Mouse (Mus musculus): ENCODE measurements at regions not wholly inside any gene's neighbourhood (a gene's known extent, or its start where the extent isn't known, plus 50 kb on each side); places are given as distances from the start of the nearest gene placed in this dataset.
"Not testable (repeated sequence)": the region's sequence is repeated elsewhere in the genome, so short reads cannot be mapped to it uniquely, and the experiment has no call there.

DNA sequence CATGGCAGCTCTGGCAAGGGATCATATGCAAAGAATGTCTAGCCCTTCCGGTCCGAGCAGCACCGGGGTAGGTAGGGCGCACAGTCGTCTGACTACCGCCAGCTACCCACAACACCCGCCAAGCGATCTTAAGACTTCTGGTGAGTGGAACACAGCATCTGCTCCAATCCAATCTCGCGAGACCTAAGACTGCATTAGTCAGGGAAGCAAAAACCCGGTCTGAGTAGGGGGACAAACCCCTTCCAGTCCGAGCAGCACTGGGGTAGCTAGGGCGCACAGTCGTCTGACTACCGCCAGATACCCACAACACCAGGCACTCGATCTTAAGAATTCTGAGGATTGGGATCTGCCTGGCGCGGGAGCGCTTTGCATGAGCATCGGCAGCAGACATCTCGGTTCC is 57.1 kb downstream of the Nap1l2 start:
- DNase-seq (ENCODE audit: low read depth, low spot score) = not testable (repeated sequence)

DNA sequence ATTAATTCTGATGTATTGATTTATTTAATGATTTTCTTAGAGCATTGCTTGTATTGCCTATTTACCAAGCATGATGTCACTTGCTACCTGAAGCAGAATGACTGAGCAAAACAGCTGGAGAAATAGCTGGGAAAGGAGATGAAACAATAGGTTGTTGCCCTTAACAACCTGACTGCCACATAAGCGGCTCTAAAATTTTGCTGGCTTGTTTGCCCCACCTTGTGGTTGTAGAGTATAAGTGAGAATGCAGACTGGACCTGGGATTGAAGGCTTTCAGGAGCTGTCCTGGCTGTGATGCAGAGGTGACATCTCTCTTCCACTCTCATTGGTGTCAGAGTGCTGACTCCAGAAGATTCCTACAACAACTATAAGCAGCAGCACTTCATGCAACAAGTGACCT is 77.3 kb downstream of the Nap1l2 start:
- peak; percentile 24 for DNase-seq (ENCODE audit: low read depth, low spot score)

DNA sequence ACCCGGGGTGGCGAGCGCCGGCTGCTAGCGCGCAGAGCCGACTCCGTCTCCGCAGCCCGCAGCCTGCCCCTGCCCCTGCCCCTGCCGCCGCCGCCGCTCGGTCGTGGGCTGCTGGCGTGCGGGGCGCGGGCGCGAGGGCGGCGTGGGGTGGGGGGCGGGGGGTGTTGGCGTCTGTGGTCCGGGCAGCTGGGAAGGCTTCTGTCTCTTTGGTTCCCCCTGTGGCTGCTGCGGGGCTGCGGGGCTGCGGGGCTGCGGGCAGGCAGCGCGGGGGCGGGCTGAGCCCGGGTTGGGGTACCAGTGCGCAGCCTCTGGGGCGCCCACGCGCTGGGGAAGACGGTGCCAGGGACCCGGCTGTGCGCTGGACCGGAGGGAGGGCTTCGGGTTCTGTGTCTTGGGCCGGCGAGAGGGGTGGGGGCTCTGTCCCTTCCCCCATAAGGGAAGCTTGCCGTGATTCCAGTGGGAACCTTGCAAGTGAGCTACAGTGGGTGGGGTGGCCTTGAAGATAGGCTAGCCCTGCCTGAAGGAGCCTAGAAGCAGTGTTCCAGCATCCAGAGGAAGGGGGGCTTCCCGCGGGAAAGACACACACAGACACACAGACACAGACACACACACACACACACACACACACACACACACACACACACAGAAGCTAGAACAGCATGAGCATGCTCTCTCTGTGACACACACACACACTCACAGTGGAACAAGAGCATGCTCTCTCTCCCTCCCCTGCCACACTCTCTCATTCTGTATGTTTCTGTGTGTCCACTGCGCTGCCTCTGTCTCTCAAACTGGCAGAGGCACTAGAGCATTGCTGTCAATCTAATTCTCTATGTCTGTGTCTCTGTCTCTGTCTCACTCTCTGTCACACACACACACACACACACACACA is 118.5 kb downstream of the Nap1l2 start:
- not testable (repeated sequence) for DNase-seq (ENCODE audit: low read depth, low spot score)

- not testable (repeated sequence) for DNase-seq (ENCODE audit: low read depth, low spot score)
Measured at GRCm38 (mm10) chrX:103067107-103067506, 119.3 kb downstream of the Nap1l2 start.

DNA sequence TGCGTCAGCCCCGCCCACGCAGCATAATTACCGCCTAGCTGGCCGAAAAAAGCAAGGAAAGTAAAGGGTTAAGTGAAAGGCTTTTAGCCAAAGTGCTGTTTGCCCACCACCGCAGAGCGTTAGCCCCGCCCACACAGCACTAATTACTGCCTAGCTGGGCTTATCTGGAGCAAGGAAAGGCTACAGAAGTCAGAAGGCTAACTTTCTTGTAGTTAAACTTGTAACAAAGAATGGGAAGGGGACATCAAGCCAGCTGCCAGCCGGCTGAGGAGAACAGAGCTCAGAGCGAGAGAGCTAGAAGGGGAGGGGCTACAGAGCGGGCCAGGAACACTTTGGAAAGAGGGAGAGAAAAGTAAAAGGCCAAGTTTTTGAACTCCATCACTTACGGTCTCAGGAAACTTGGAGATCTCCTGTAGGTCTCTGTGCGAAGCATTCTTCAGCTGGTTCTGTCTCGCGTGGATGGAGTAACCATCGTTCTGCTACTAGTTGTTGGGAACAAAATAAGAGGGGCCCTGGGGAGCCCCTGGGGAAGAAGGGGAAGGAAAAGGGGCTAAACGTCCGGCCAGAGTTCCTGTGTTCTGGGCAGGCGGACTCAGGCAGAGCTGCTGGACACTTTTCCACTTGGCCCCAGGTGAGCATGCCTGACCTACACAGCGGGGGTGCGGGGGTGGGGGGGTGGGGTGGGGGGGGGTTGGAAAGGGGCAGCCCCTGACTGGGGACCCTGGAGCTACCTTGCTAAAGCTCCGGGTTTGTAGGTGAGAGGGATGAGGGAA is 98.3 kb downstream of the 1700018G05Rik start:
- peak; percentile 76 for DNase-seq (ENCODE audit: low read depth, low spot score)

GRCm38 (mm10) chrX:103025495-103025894 is 97.3 kb downstream of the 1700018G05Rik start:
- DNase-seq (ENCODE audit: low read depth, low spot score) = not testable (repeated sequence)

DNA sequence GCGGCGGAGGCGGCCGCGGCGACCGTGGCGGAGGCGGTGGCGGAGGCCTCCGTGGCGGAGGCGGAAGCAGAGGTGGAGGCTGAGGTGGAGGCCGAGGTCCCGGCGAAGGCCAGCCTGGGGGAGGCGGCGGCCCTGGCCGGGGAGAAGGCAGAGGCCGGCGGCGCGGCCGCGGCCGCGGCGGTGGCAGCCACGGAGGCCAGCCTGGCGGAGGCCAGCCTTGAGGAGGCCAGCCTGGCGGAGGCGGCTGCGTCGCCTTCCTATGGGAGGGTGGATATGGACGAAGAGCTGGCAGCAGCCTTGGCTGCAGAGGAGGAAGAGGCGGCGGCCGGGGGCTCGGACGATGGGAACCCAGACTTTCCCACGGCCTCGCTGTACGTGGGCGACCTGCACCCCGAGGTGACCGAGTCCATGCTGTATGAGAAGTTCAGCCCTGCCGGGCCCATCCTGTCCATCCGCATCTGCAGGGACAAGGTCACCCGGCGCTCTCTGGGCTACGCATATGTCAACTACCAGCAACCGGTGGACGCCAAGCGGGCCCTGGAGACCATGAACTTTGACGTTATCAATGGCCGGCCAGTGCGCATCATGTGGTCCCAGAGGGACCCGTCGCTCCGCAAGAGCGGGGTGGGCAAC is 85.4 kb downstream of the 1700018G05Rik start:
- not testable (repeated sequence) for DNase-seq (ENCODE audit: low read depth, low spot score)

DNA sequence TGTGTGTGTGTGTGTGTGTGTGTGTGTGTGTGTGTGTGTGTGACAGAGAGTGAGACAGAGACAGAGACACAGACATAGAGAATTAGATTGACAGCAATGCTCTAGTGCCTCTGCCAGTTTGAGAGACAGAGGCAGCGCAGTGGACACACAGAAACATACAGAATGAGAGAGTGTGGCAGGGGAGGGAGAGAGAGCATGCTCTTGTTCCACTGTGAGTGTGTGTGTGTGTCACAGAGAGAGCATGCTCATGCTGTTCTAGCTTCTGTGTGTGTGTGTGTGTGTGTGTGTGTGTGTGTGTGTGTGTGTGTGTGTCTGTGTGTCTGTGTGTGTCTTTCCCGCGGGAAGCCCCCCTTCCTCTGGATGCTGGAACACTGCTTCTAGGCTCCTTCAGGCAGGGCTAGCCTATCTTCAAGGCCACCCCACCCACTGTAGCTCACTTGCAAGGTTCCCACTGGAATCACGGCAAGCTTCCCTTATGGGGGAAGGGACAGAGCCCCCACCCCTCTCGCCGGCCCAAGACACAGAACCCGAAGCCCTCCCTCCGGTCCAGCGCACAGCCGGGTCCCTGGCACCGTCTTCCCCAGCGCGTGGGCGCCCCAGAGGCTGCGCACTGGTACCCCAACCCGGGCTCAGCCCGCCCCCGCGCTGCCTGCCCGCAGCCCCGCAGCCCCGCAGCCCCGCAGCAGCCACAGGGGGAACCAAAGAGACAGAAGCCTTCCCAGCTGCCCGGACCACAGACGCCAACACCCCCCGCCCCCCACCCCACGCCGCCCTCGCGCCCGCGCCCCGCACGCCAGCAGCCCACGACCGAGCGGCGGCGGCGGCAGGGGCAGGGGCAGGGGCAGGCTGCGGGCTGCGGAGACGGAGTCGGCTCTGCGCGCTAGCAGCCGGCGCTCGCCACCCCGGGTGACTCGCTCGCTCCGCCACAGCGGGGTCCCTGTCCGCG is 84.4 kb downstream of the 1700018G05Rik start:
- DNase-seq (ENCODE audit: low read depth, low spot score) = not testable (repeated sequence)

- DNase-seq (ENCODE audit: low read depth, low spot score) = not testable (repeated sequence)
Measured at GRCm38 (mm10) chrX:102993956-102994355, 65.8 kb downstream of the 1700018G05Rik start.

All from forelimb bud, embryonic 11.5 days (tissue).